20 mouse cellular contexts compared by ENCODE assay signal in the genomic region with DNA sequence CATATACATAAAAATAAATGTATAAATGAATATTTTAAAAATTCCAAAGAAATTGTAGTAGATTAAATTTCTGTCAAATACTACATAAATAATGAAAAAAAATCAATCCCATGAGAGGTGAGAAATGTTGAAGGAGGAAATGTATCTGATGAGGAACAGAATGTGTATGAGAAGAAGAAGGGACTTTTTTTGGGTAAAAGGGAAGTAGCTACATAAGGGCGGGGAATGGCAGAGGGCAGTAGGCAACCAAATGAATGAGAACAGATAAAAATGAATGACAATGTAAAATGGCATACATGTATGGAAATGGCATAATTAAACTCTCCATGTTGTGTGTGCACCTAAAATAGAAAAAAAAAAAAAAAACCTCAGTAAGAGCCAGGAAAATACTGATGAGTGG. TPM values are rescaled to one million over a fixed set of nuclear protein-coding genes. Genes with fewer than 3 reads are reported as not detected.
"Had no signal": no experiment of that assay in that cellular context is flagged by ENCODE, and none has a peak within 500 bp of the region (broad histone marks: within the 10 kb centered on the region; RNA-seq: fewer than 3 reads in every experiment).

No protein-coding gene starts in this region.

- H3K4me3 ChIP-seq: layer of hippocampus, adult 2 months; liver, embryonic 13.5 days; megakaryocyte, embryonic 14.5 days; midbrain, embryonic 10.5 days; midbrain, embryonic 13.5 days had no signal

- H3K9me3 ChIP-seq: liver, embryonic 13.5 days; megakaryocyte, embryonic 14.5 days; midbrain, embryonic 10.5 days; midbrain, embryonic 13.5 days had no signal

- H3K36me3 ChIP-seq: liver, embryonic 13.5 days; midbrain, embryonic 10.5 days; midbrain, embryonic 13.5 days had no signal

- H3K9ac ChIP-seq: liver, embryonic 13.5 days; midbrain, embryonic 13.5 days had no signal

- DNase-seq: kidney, adult 18-20 months; kidney, adult 9 months; kidney, postnatal 14 days; layer of hippocampus, adult 9-11 months; liver, embryonic 13.5 days; lung, adult 2 months; lung, postnatal 14 days; lung, postnatal 4 days; right cerebral cortex, adult 18-20 months; right cerebral cortex, postnatal 14 days; right cerebral cortex, postnatal 4 days; thymus, adult 18-20 months; thymus, postnatal 36 days had no signal

- ATAC-seq: midbrain, embryonic 13.5 days; midbrain, embryonic 16.5 days had no signal

- H3K27me3 ChIP-seq: liver, embryonic 13.5 days; megakaryocyte, embryonic 14.5 days; midbrain, embryonic 13.5 days had no signal

- H3K27ac ChIP-seq: layer of hippocampus, adult 2 months; liver, embryonic 13.5 days; midbrain, embryonic 10.5 days; midbrain, embryonic 13.5 days had no signal

- H3K4me1 ChIP-seq: liver, embryonic 13.5 days; midbrain, embryonic 10.5 days; midbrain, embryonic 13.5 days had no signal

RNA-seq across cellular contexts. Expression of a gene that starts 11.6 kb away (rescaled TPM):
- polyA plus RNA-seq: limb, embryonic 11.5 days; neural tube, embryonic 11.5 days had no signal
